Mouse (Mus musculus): ENCODE results near the gene Dnajb8. TPM values are rescaled to one million over a fixed set of nuclear protein-coding genes. Genes with fewer than 3 reads are reported as not detected.

Dnajb8 gene
- total and polyA plus RNA-seq, 3 experiments = not detected

- no peak overlapping the region for H3K4me2 ChIP-seq (ENCODE audit: insufficient read depth, low read depth, poor library complexity, severe bottlenecking)
- DNase-seq (ENCODE audit: extremely low read depth) = no peak
- no peak overlapping the region for H3K9ac ChIP-seq (ENCODE audit: insufficient read depth, low read depth)
- dilution Hi-C loops (cut with MboI; ENCODE audit: extremely low pct_ligation_motif_present, extremely low pct_unique_long_range_greater_than_20kb, low sequenced_read_pairs) = no loop called here
- no peaks in the 10 kb centered on the region for H3K36me3 ChIP-seq (replicated peaks in 1 of 2; ENCODE audit: control insufficient read depth in 1 of 2, insufficient read depth in 1 of 2, low read length in 1 of 2)
- peaks cover 37% of the 10 kb centered on the region for H3K27me3 ChIP-seq (replicated peaks)
- H3K4me1 ChIP-seq (ENCODE audit: control insufficient read depth in 1 of 2, insufficient read depth in 2 of 2) = peaks cover 0 to 6% of the 10 kb centered on the region in 2 experiments; a peak in 2 of 4 replicates
- TF ChIP-seq ZC3H11A (IDR thresholded peaks at IDR 0.05; ENCODE audit: low read depth, low read length) (no peak), BHLHE40 (IDR thresholded peaks at IDR 0.05; ENCODE audit: low read depth, low read length) (no peak), HCFC1 (IDR thresholded peaks at IDR 0.05; ENCODE audit: low read depth, low read length) (no peak), POLR2AphosphoS2 (IDR thresholded peaks at IDR 0.05; ENCODE audit: low read depth, low read length) (no peak), CHD1 (IDR thresholded peaks at IDR 0.05; ENCODE audit: low read depth, low read length) (no peak), MXI1 (IDR thresholded peaks at IDR 0.05; ENCODE audit: low read depth, low read length) (no peak), MAFK (IDR thresholded peaks at IDR 0.05; ENCODE audit: insufficient replicate concordance, low read length) (no peak), MEF2A (IDR thresholded peaks at IDR 0.05; ENCODE audit: borderline replicate concordance, low read depth, low read length) (no peak), ETS1 (conservative IDR thresholded peaks at IDR 0.05; ENCODE audit: low read depth, low read length) (no peak), MYC (IDR thresholded peaks at IDR 0.05; ENCODE audit: low read depth, low read length) (no peak), EP300 (IDR thresholded peaks at IDR 0.05; ENCODE audit: low read length) (no peak)
- peaks cover 12% of the 10 kb centered on the region for H3K9me3 ChIP-seq (replicated peaks; ENCODE audit: low read length)
- no peak overlapping the region for H3K4me3 ChIP-seq (replicated peaks in 1 of 3; ENCODE audit: low read depth in 2 of 3, low read length in 2 of 3, poor library complexity in 1 of 3)
- no peak overlapping the region for H3K27ac ChIP-seq (ENCODE audit: insufficient read depth, low read depth)
- no peaks in the 10 kb centered on the region for H3K79me2 ChIP-seq (replicated peaks; ENCODE audit: control insufficient read depth, extremely low read depth, insufficient read depth, poor library complexity, severe bottlenecking)
- in situ Hi-C loops (cut with MboI; ENCODE audit: low pct_ligation_motif_present, low pct_unique_long_range_greater_than_20kb, low sequenced_read_pairs) = no loop called here
Observed at GRCm38 (mm10) chr6:88199718-88200692, 22.1 kb upstream of the Dnajb8 start.

- DNase-seq (ENCODE audit: extremely low read depth) = no peak
- dilution Hi-C loops (cut with MboI; ENCODE audit: extremely low pct_ligation_motif_present, extremely low pct_unique_long_range_greater_than_20kb, low sequenced_read_pairs) = no loop called here
- in situ Hi-C loops (cut with MboI; ENCODE audit: low pct_ligation_motif_present, low pct_unique_long_range_greater_than_20kb, low sequenced_read_pairs) = no loop called here
- peaks cover 12% of the 10 kb centered on the region for H3K9me3 ChIP-seq (replicated peaks; ENCODE audit: low read length)
- no peak overlapping the region for H3K9ac ChIP-seq (ENCODE audit: insufficient read depth, low read depth)
- H3K4me1 ChIP-seq (ENCODE audit: control insufficient read depth in 1 of 2, insufficient read depth in 2 of 2) = peaks cover 0 to 11% of the 10 kb centered on the region in 2 experiments; a peak in 3 of 4 replicates
- H3K36me3 ChIP-seq (replicated peaks in 1 of 2; ENCODE audit: control insufficient read depth in 1 of 2, insufficient read depth in 1 of 2, low read length in 1 of 2) = no peaks in the 10 kb centered on the region
- no peaks in the 10 kb centered on the region for H3K79me2 ChIP-seq (replicated peaks; ENCODE audit: control insufficient read depth, extremely low read depth, insufficient read depth, poor library complexity, severe bottlenecking)
- H3K27ac ChIP-seq (ENCODE audit: insufficient read depth, low read depth) = no peak overlapping the region
- peaks cover 39% of the 10 kb centered on the region for H3K27me3 ChIP-seq (replicated peaks)
- TF ChIP-seq KAT2A (IDR thresholded peaks at IDR 0.05; ENCODE audit: insufficient replicate concordance, low read length) (no peak), USF1 (IDR thresholded peaks at IDR 0.05; ENCODE audit: low read depth, low read length) (no peak), RAD21 (IDR thresholded peaks at IDR 0.05; ENCODE audit: low read depth, low read length) (no peak), MXI1 (IDR thresholded peaks at IDR 0.05; ENCODE audit: low read depth, low read length) (no peak), E2F4 (IDR thresholded peaks at IDR 0.05; ENCODE audit: insufficient replicate concordance, low read depth, low read length) (no peak), MAFK (IDR thresholded peaks at IDR 0.05; ENCODE audit: insufficient replicate concordance, low read length) (no peak), CTCF (conservative IDR thresholded peaks at IDR 0.05 in 1 of 2, IDR thresholded peaks at IDR 0.05 in 1 of 2; ENCODE audit: low read depth in 2 of 2, low read length in 2 of 2) (no peak), POLR2AphosphoS2 (IDR thresholded peaks at IDR 0.05; ENCODE audit: low read depth, low read length) (no peak), ZNF384 (IDR thresholded peaks at IDR 0.05; ENCODE audit: low read depth, low read length) (no peak), EP300 (IDR thresholded peaks at IDR 0.05; ENCODE audit: low read length) (no peak), HCFC1 (IDR thresholded peaks at IDR 0.05; ENCODE audit: low read depth, low read length) (no peak), JUN (IDR thresholded peaks at IDR 0.05; ENCODE audit: insufficient read depth, low read depth, low read length) (no peak), CHD2 (IDR thresholded peaks at IDR 0.05; ENCODE audit: low read length) (no peak), RCOR1 (conservative IDR thresholded peaks at IDR 0.05; ENCODE audit: low read depth, low read length) (no peak)
- H3K4me2 ChIP-seq (ENCODE audit: insufficient read depth, low read depth, poor library complexity, severe bottlenecking) = no peak overlapping the region
- H3K4me3 ChIP-seq (replicated peaks in 1 of 3; ENCODE audit: low read depth in 2 of 3, low read length in 2 of 3, poor library complexity in 1 of 3) = no peak overlapping the region
Observed at GRCm38 (mm10) chr6:88200693-88201609, 21.1 kb upstream of the Dnajb8 start.

Measured in CH12.LX (cell line).